Mouse (Mus musculus) layer of hippocampus, adult 18-20 months (tissue): Measurements from ENCODE around the gene Plg. TPM values are rescaled to one million over a fixed set of nuclear protein-coding genes. Genes with fewer than 3 reads are reported as not detected.

Experiments used
- DNase-seq, 2 experiments: peaks; one replicate each; pipeline ENCODE4 v3.0.0; 2022; ENCODE audit warnings: low spot score in 2 of 2
- long read RNA-seq: library from polyadenylated mRNA; stranded (forward); transcript quantifications from one replicate; pipeline ENCODE4 v2.0.0, GENCODE M21; 2021
- total RNA-seq, 2 experiments: library from RNA; stranded (reverse); gene quantifications; 2 replicates each; pipeline ENCODE4 v1.2.3; 2021

Plg gene
- total RNA-seq, result not detected
- long read RNA-seq, result 0 reads

GRCm38 (mm10) chr17:12377981-12378705, at the start of gene Plg:
Gene Plg, plus strand, starts transcription at chr17:12378608.
- DNase-seq, result no peak

- DNase-seq, result no peak
These were observed 43.3 kb upstream of the Plg start for GRCm38 (mm10) chr17:12335115-12335514.

- DNase-seq, result no peak
These were observed 42.1 kb upstream of the Plg start for GRCm38 (mm10) chr17:12336073-12336868.

- no peak for DNase-seq
These were observed 41.3 kb upstream of the Plg start for GRCm38 (mm10) chr17:12337156-12337555.

- no peak for DNase-seq
These were observed 34.6 kb upstream of the Plg start for GRCm38 (mm10) chr17:12343702-12344376.

DNA sequence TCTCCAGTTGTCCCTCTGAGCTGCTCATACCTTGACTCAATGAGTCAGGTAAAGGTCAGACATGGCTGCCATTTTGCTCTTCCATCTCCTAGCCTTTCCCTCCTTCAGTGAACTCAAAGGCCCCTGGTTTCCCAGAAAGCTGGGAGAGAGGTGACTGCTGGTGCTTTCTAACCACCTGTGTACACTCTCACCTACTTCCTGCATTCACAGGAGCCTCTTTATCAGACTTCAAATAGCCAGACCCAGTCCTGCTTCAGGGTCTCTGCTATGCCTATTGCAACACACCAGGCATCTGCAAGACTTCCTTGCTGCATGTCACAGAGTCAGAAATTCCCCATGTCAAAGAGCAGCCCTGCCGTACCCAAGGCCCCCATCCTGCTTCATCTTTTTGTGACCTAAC, 30.9 kb upstream of the Plg start:
- no peak for DNase-seq

DNA sequence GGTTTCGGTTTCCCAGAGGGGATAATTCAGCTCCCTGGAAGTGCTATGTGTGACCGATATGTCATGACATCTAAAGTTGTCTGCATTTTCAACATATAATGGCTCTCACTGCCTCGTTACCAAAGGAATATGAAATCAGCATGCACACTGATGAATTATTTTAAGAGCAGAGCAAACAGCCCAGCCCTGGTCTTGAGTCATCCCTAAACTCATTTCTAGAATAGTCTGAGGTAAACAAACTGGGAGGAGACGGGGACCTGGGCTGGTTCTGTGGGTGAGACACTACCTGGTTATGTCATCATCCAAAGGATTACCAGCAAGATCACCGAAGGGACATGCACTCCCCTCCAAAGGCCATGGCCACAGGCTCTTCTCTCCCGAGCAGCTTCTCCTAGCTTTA, 26.8 kb upstream of the Plg start:
- DNase-seq, result no peak

DNA sequence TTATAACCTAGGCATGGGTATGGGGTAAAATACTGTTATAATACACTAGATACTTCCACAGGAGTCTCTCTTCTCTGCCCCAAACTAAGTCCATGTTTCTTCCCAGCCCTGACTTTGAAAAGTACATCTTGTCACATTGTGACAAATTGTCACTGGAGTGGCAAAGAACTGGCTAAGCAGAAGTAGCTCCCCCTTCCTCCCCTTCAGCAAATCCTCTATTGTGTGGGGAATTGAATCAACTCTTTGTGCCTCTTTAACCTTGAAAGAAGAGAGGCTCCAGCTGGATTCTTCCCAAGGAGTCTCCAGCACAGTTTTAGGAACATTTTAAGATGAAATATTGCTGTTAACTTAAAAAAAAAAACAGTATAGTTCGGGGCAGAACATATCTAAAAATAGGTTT, 25.6 kb upstream of the Plg start:
- no peak for DNase-seq

DNA sequence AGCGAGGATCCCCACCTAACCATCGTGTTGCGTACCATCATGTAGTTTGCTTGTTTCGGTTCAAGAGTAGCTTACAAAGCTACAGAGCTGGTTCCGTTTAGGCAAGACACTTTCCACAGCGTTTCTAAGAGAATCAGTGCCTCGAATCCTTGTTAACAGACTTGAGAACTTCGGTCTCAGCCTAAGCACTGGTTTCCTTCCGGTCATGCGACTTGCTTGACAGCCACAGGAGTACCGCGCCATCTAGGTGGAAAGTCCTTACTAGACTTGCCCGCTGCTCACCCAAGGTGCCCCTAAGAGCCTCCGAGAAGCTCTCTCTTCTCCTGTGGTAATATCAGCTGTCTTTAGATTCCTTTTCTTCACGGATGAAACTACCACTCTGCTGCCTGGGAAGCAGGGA, 18.5 kb upstream of the Plg start:
- no peak for DNase-seq

GRCm38 (mm10) chr17:12363601-12364425, 14.6 kb upstream of the Plg start:
- no peak for DNase-seq

- DNase-seq, result peak; percentile 40 to 75
These were observed 14.0 kb upstream of the Plg start for GRCm38 (mm10) chr17:12364426-12364735.

GRCm38 (mm10) chr17:12367373-12367930, 11.0 kb upstream of the Plg start:
- peak; percentile 32 to 80 for DNase-seq

DNA sequence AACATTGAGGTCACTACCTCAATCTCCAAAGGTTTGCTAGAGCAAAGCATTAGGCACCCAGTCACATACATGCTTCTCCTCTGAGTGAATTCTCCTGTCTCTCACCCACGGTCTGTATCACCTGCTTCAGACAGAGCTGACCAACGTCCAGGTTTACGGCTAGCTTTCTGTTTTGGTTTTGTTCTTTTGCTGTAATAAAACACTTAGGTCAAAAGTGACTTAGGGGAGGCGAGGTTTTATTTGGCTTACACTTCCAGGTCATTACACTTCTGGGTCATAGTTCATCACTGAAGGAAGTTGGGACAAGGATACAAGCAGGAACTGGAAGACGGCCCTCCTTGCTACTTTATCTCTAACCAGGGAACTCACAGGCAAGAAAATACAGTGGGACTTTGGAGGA, 9.0 kb upstream of the Plg start:
- no peak for DNase-seq

DNA sequence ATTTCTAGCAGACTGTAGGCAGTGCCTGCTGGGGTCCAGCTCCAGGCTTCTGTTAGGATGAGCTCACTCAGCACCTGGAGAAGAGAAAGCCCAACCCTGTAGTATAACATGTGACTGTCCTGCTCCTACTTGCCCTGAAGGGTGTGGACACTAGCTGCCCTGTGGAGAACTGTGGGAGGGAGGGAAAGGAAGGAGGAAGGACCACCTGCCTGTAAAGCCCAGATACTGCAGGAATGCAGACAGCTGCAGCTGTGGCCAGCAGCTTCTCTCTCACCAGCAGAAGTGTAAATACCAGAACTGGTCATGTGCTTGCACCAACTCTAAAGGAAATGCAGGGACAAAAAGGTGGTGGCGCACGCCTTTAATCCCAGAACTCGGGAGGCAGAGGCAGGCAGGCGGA, 8.1 kb upstream of the Plg start:
- no peak for DNase-seq

DNA sequence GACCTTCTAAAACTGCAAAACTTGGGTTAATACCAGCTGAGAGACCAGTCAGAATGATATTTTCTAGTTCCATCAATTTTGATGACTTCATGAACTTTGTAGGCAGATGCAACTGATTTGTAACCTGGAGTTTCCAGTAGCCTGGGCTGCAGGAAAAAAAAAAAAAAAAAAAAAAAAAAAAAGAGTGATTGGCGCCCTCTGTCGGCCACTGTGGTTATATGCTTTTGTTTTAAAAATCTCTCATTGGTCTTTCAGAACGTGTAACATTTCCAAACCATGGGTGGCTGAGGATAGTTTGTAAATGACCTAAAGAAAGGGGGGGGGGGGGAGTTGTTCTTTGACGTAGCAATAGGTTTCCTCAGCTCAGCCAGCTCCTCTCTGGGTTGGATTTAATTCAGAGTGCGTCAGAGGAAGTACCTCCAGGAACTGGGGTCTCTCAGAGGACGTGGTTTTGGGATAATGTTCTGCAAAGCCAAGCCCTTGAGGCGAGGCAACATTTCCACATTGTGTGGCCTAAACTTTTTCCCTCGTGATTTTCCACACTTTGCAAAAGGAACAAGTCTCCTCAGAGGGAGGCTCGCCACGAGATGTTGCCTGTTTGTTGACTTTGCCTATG, 7.0 kb upstream of the Plg start:
- DNase-seq, result no peak

DNA sequence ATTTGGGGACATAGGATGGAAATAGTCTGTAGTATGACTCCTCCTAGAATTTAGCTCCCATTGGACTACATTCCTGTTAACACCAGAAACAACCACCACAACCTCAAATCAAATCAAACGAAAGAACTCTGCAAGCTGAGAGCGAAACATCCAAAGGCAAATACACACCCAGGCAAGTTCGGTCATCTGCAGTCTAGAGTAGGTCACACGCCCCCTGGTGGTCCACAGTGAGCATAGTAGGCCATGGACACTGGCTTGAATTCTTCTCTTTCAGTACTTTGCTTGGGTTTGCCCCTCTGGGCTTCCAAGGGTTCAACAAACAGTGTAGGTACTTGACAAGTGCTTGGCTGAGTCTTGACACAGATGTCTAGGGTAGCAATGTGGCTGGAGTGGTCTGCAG, 6.4 kb upstream of the Plg start:
- DNase-seq, result peak; percentile 42 to 82

- no peak for DNase-seq
These were observed 4.7 kb upstream of the Plg start for GRCm38 (mm10) chr17:12373601-12374144.

GRCm38 (mm10) chr17:12380287-12380686, 1.9 kb downstream of the Plg start:
- DNase-seq, result no peak

DNA sequence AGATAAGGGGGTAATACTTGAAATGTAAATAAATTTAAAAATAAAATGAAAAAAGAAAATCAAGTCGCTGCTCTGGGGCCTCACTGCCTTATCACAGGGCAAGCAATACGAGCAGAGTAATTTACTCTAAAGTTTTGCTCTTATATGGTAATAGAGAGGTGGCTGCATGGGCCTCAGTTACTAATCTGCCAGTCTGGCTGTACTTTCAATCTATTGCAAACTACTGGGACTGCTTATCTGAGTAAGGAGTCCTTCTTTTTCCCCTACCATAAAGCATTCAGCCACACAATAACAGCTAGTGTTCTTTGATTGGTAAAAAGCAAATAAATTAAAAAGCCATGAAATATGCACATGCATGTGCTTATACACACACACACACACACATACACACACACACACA, 3.2 kb downstream of the Plg start:
- no peak for DNase-seq

GRCm38 (mm10) chr17:12382531-12382930, 4.1 kb downstream of the Plg start:
- no peak for DNase-seq
